Mouse (Mus musculus) kidney, embryonic 15.5 days (tissue): ENCODE measurements around the gene Prune2. TPM values are rescaled to one million over a fixed set of nuclear protein-coding genes. Genes with fewer than 3 reads are reported as not detected.
"Not testable (repeated sequence)": the region's sequence is repeated elsewhere in the genome, so short reads cannot be mapped to it uniquely, and the experiment has no call there.

Experiments used
- ATAC-seq: fragments of 200-750 bp; cut with Nextera tagmentation; replicated peaks from 2 replicates; pipeline ENCODE4 v1.8.0; 2017; ENCODE audit warnings: moderate TSS enrichment; ENCODE audit not compliant: low FRiP score
- H3K27ac ChIP-seq: fragments of 300-500 bp; sonication (generic); 2 replicates; pipeline ENCODE4 v1.5.1; 2015; ENCODE audit warnings: mild to moderate bottlenecking, inconsistent platforms
- H3K27me3 ChIP-seq: fragments of 300-500 bp; sonication (generic); 2 replicates; pipeline ENCODE4 v1.6.1; 2015; ENCODE audit warnings: inconsistent platforms
- H3K36me3 ChIP-seq: fragments of 300-500 bp; sonication (generic); 2 replicates; pipeline ENCODE4 v1.6.1; 2015; ENCODE audit warnings: inconsistent platforms
- H3K4me1 ChIP-seq: fragments of 300-500 bp; sonication (generic); 2 replicates; pipeline ENCODE4 v1.6.1; 2015; ENCODE audit warnings: inconsistent platforms
- H3K4me2 ChIP-seq: fragments of 300-500 bp; sonication (generic); 2 replicates; pipeline ENCODE4 v1.6.1; 2015; ENCODE audit warnings: moderate library complexity, mild to moderate bottlenecking, inconsistent platforms
- H3K4me3 ChIP-seq: fragments of 300-500 bp; sonication (generic); replicated peaks from 2 replicates; pipeline ENCODE4 v1.5.1; 2015; ENCODE audit warnings: mild to moderate bottlenecking, inconsistent platforms
- H3K9ac ChIP-seq: fragments of 300-500 bp; sonication (generic); 2 replicates; pipeline ENCODE4 v1.6.1; 2015; ENCODE audit warnings: mild to moderate bottlenecking, inconsistent platforms
- H3K9me3 ChIP-seq: fragments of 300-500 bp; sonication (generic); replicated peaks from 2 replicates; pipeline ENCODE4 v1.6.1; 2016; ENCODE audit warnings: inconsistent platforms
- WGBS: fragments of 180-500 bp; shearing (Covaris S2); methylation state at CpG from one replicate; pipeline ENCODE4 v1.1.7; 2015; ENCODE audit warnings: mixed read lengths; 5-methylcytosine and 5-hydroxymethylcytosine counted together
- polyA plus RNA-seq: library from polyadenylated mRNA; unstranded; fragments of >200 nt; fragmentation: Nextera tagmentation; extraction: Ambion mirVana; gene quantifications from 2 replicates; pipeline ENCODE4 v1.2.1, GENCODE M21; 2015

Gene Prune2
- polyA plus RNA-seq, 1 experiment from 2014 or later = 1.5 TPM

DNA sequence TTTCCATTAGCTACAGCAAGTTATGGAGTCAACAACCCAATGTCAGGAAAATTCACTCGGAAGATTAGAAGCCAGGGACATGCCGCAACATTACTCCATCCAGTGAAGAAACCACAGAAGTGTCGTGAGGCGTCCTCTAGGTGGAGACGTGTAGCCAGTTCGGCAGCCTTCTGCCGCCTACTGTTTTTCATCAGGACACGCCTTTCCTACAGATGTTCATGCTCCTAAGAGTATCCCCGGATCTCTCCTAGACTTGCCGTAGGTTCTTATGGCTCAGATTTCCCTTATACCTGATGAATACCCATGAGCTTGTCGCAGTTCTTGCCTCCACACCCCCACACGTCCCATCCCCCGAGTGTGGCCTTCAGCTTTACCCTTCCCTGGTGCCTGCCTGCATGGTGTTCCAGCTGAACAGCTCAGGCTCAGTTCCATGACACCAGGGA is 207.6 kb downstream of the Prune2 start:
- Histone ChIP-seq H3K9me3 (no peaks in the 10 kb centered on the region), H3K4me2 (peak overlapping the region; percentile 49), H3K4me1 (peaks cover 9% of the 10 kb centered on the region), H3K9ac (no peak overlapping the region), H3K27ac (no peak overlapping the region), H3K27me3 (no peaks in the 10 kb centered on the region), H3K4me3 (peak overlapping the region; percentile 11; the same call in 1 of the 2 replicates), H3K36me3 (no peaks in the 10 kb centered on the region)
- 8% methylated on average over 13 of the region's 13 CpGs for WGBS
- ATAC-seq = peak; percentile 92

DNA sequence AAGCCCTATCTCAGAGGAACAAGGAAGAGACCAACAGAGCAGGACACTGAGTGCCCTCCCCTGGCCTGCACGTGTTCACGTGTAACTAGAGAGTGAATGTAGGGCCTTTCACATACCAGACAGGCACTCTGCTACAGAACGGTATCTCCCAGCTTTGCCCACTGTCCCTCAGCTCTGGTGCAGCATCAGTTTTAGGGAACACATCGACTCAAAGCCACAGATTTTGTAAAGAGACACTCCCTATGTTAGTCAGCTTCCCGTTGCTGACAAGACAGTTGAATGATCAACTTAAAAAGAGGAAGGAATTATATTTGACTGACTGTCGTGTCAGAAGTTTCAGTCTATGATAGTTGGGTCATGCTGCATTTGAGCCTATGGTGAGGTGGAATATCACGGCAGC is 210.4 kb downstream of the Prune2 start:
- no peak overlapping the region for H3K9ac ChIP-seq
- no peaks in the 10 kb centered on the region for H3K36me3 ChIP-seq
- no peak for ATAC-seq
- H3K9me3 ChIP-seq = no peaks in the 10 kb centered on the region
- 79% methylated on average over 7 of the region's 7 CpGs for WGBS
- no peaks in the 10 kb centered on the region for H3K27me3 ChIP-seq
- no peak overlapping the region for H3K27ac ChIP-seq
- H3K4me3 ChIP-seq = no peak overlapping the region
- H3K4me2 ChIP-seq = no peak overlapping the region
- peaks cover 7% of the 10 kb centered on the region for H3K4me1 ChIP-seq

DNA sequence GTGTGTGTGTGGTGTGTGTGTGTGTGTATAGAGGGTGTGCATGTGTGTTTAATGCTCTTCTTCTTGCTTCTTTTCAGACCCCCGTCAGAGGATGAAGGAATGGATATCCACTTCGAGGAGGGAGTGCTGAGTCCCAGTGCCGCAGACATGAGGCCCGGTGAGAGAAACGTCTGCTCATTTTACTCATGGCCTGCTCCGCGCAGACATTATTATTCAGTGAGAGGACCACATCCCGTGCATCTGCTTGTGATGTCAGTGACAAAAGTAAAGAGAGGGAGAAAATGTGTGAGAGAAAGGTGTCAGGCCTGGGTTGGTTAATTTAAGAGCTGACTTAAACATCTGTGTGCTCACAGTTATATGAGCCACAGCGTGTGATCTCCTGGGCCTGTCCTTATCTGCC is 212.3 kb downstream of the Prune2 start:
- ATAC-seq = no peak
- Histone ChIP-seq H3K27me3 (no peaks in the 10 kb centered on the region), H3K9me3 (no peaks in the 10 kb centered on the region), H3K4me1 (peaks cover 6% of the 10 kb centered on the region), H3K36me3 (no peaks in the 10 kb centered on the region), H3K4me3 (no peak overlapping the region), H3K27ac (no peak overlapping the region), H3K4me2 (no peak overlapping the region), H3K9ac (no peak overlapping the region)
- 84% methylated on average over 9 of the region's 9 CpGs for WGBS

DNA sequence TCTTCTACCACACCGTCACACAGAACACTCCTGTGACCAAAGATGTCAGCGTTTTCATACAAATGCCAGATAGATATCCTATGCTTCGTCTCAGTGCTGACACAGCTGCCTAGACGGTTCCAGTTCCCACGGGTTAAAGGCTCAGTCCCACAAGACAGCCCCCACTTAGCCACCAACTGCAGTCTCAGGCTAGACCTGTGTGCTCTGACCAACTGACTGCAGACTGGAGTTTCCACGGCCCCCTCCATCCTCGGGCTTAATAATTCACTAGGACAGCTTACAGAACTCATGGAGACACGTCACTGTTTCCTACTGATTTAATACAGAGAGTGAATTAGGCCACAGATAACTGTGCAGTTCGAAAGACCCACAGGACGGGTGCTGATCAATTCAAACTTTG is 213.8 kb downstream of the Prune2 start:
- no peak overlapping the region for H3K4me3 ChIP-seq
- no peaks in the 10 kb centered on the region for H3K36me3 ChIP-seq
- no peak overlapping the region for H3K27ac ChIP-seq
- ATAC-seq = 0 out of 2 replicates have a peak, but pooled peaks have one; percentile 18
- no peaks in the 10 kb centered on the region for H3K9me3 ChIP-seq
- H3K9ac ChIP-seq = no peak overlapping the region
- H3K4me2 ChIP-seq = no peak overlapping the region
- no peaks in the 10 kb centered on the region for H3K4me1 ChIP-seq
- no peaks in the 10 kb centered on the region for H3K27me3 ChIP-seq
- WGBS = 66% methylated on average over 10 of the region's 10 CpGs

DNA sequence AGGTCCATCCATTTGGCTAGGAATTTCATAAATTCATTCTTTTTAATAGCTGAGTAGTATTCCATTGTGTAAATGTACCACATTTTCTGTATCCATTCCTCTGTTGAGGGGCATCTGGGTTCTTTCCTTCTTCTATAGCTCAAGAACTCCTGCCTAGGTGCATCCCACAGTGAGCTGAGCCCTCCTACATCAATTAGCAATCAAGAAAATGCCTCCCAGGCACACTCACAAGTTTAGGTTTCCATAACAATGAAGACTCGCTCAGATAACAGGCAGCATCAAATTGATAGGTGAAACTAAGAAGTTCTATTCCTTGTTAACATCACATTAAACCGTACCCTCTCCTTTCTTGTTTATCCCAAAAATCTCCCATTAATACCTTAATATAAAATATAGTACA is 218.6 kb downstream of the Prune2 start:
- H3K4me1 ChIP-seq, H3K9ac ChIP-seq, H3K9me3 ChIP-seq, H3K4me2 ChIP-seq, ATAC-seq, H3K36me3 ChIP-seq, H3K27me3 ChIP-seq, H3K4me3 ChIP-seq, H3K27ac ChIP-seq: not testable (repeated sequence)
- WGBS = 90% methylated on average over 2 of the region's 2 CpGs

DNA sequence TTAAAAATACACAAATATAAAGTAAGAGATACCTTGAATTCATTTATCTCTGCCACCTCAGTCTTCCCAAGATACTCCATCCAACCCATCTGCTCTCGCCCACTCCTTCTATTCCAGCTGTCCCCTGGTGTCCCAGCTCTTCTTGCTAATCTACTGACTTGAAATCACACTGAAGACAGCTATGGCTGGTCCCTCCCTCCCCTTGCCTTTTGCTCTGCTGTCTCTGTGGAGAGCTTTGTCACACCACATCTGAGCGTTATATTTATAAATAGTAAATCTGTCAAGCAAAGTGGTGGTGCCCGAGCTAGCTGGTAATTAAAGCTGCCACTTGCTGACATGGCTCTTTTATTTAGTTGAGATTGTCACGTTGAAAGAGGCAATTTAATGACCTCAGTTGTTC is 224.6 kb downstream of the Prune2 start:
- no peak overlapping the region for H3K9ac ChIP-seq
- H3K4me3 ChIP-seq = no peak overlapping the region
- no peak overlapping the region for H3K27ac ChIP-seq
- no peaks in the 10 kb centered on the region for H3K9me3 ChIP-seq
- 10% methylated on average over 4 of the region's 4 CpGs for WGBS
- H3K4me1 ChIP-seq = no peaks in the 10 kb centered on the region
- H3K27me3 ChIP-seq = no peaks in the 10 kb centered on the region
- H3K36me3 ChIP-seq = no peaks in the 10 kb centered on the region
- peak; percentile 82 for ATAC-seq
- H3K4me2 ChIP-seq = no peak overlapping the region

DNA sequence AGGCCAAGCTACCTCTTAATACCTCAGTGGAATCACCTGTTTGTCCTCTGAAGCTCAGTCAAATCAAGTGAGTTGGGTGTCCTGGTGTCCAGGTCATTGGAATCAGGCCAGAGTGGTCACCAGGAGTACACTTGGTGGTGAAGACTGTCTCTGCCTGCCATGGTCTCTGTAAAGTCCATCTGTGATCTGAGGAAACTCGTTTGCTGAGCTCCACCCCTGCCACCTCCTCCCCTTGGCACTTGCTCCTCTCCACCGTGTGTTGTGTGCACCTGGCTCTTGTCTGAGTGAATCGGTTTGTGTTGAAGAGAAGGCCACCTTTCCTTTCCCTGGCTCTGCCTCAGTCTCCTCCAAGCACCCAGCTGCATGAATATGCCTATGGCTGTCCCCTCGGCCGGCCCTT is 238.8 kb downstream of the Prune2 start:
- ATAC-seq = no peak
- Histone ChIP-seq H3K9ac (no peak overlapping the region), H3K4me3 (no peak overlapping the region), H3K4me1 (no peaks in the 10 kb centered on the region), H3K27ac (no peak overlapping the region), H3K27me3 (no peaks in the 10 kb centered on the region), H3K36me3 (no peaks in the 10 kb centered on the region), H3K4me2 (no peak overlapping the region), H3K9me3 (no peaks in the 10 kb centered on the region)
- 81% methylated on average over 5 of the region's 5 CpGs for WGBS

DNA sequence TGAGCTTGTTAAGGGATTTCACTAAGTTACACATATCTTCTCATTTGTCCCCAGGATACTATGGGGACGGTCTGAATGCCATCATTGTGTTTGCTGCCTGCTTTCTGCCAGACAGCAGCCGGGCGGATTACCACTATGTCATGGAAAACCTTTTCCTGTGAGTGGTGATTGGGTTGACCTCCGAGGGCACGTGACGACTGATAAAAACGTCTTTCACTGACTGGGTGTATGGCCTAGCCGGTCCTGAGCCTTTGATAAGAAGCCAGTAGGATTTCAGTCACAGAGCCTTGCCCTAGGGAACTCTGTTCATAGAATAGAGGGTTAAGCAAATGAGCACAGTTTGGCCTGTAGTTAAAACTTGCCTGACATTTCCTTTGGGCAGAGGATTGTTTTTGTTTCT is 243.1 kb downstream of the Prune2 start:
- no peaks in the 10 kb centered on the region for H3K9me3 ChIP-seq
- 66% methylated on average over 8 of the region's 8 CpGs for WGBS
- H3K36me3 ChIP-seq = no peaks in the 10 kb centered on the region
- no peak overlapping the region for H3K4me2 ChIP-seq
- no peak overlapping the region for H3K27ac ChIP-seq
- no peak overlapping the region for H3K4me3 ChIP-seq
- H3K27me3 ChIP-seq = no peaks in the 10 kb centered on the region
- no peaks in the 10 kb centered on the region for H3K4me1 ChIP-seq
- no peak overlapping the region for H3K9ac ChIP-seq
- ATAC-seq = no peak

DNA sequence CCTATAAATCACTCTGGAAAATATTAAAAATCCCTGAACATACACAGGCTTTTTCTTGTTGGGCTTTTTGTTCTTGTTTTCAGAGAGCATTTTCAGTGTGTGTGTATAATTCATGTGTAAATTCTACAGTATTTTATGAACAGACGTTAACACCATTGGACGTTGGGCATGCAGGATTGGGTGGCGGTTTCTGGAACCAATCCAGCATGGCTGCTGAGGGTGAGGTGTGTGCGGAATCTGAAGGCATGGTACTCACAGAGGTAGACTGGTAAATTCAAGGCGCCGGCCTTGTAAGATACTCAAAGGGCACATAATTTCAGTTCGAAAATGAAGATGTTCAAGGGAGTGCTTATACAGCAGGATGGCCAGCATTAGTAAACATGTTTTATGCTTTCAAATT is 251.2 kb downstream of the Prune2 start:
- no peaks in the 10 kb centered on the region for H3K9me3 ChIP-seq
- H3K4me1 ChIP-seq = no peaks in the 10 kb centered on the region
- H3K4me3 ChIP-seq = no peak overlapping the region
- no peak overlapping the region for H3K4me2 ChIP-seq
- no peak overlapping the region for H3K27ac ChIP-seq
- H3K27me3 ChIP-seq = no peaks in the 10 kb centered on the region
- no peaks in the 10 kb centered on the region for H3K36me3 ChIP-seq
- 85% methylated on average over 7 of the region's 7 CpGs for WGBS
- no peak overlapping the region for H3K9ac ChIP-seq
- ATAC-seq = no peak

DNA sequence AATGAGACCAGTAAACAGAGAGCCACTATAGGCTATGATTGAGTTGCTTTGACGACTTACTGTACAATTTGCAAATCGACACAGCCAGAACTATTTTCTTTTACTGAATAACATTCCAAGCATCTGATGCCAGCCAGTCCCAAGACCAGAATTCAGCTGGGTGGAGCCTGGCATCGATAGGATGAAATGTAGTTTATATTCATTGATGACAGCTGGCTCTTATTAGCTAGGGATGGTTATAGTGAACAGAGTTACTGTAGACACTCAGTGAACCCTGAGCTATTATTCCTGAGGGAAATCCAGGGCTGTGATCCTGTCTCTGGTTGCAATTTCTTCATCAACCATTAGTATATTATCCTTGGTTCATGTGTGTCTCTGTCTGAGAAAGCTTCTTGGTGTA is 254.6 kb downstream of the Prune2 start:
- Histone ChIP-seq H3K9me3 (no peaks in the 10 kb centered on the region), H3K27me3 (no peaks in the 10 kb centered on the region), H3K27ac (no peak overlapping the region), H3K4me3 (no peak overlapping the region), H3K9ac (no peak overlapping the region), H3K4me2 (no peak overlapping the region), H3K36me3 (no peaks in the 10 kb centered on the region), H3K4me1 (no peaks in the 10 kb centered on the region)
- WGBS = 84% methylated on average over 3 of the region's 3 CpGs
- ATAC-seq = no peak

DNA sequence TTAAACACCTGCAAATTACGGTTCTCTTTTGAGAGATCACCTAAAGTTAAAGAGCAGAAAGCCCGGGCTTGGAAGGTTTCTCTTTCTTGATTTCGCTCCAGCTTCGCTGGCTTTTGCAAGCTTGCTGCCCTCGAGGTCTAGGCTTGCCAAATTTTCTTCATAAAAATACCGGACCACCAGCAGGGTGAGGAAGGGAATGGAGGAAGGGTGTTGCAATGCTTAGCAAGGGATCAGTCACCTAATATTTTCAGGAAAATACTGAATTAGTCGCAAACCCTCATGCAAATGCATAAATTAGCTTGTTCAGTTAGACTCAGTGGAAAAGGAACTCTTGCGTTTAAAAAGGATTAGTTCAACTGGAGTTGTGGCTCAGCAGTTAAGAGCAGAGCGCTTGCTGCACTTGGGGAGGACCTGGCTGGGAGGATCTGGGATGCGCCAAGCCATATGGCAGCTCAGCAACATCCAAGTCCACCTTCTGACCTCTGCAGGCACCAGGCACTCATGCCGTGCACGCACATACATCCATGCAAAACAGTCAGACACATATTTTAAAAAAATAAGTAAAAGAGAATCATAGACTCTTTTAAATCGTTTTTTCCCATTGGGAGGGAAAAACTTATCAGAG is 259.1 kb downstream of the Prune2 start:
- H3K9me3 ChIP-seq = no peaks in the 10 kb centered on the region
- no peak overlapping the region for H3K9ac ChIP-seq
- H3K4me1 ChIP-seq = no peaks in the 10 kb centered on the region
- no peak for ATAC-seq
- H3K27ac ChIP-seq = no peak overlapping the region
- H3K36me3 ChIP-seq = no peaks in the 10 kb centered on the region
- no peaks in the 10 kb centered on the region for H3K27me3 ChIP-seq
- no peak overlapping the region for H3K4me2 ChIP-seq
- 80% methylated on average over 13 of the region's 13 CpGs for whole genome bisulfite sequencing
- H3K4me3 ChIP-seq = no peak overlapping the region

DNA sequence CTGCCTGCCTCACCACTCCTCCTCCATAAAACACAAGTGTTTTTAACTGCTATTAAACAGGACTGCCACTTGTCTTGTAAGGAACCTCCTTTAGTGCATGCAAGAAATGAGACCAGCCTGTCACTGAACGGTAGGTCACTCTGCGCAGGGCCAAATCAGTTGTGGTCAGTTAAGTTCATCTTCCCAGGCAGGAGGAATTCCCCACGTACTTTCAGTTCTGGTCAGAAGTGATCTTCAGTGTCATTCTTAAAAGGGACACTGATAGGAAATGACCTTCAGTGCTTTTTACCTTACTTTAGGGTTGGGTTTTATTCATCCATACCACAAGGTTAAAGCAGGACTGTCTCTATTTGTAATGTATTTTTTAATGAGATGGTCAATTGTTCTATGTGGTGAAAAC is 262.3 kb downstream of the Prune2 start:
- H3K36me3 ChIP-seq = no peaks in the 10 kb centered on the region
- H3K27ac ChIP-seq = no peak overlapping the region
- H3K9ac ChIP-seq = no peak overlapping the region
- no peak for ATAC-seq
- no peak overlapping the region for H3K4me3 ChIP-seq
- no peak overlapping the region for H3K4me2 ChIP-seq
- H3K27me3 ChIP-seq = no peaks in the 10 kb centered on the region
- no peaks in the 10 kb centered on the region for H3K9me3 ChIP-seq
- WGBS = 85% methylated on average over 3 of the region's 3 CpGs
- H3K4me1 ChIP-seq = no peaks in the 10 kb centered on the region

DNA sequence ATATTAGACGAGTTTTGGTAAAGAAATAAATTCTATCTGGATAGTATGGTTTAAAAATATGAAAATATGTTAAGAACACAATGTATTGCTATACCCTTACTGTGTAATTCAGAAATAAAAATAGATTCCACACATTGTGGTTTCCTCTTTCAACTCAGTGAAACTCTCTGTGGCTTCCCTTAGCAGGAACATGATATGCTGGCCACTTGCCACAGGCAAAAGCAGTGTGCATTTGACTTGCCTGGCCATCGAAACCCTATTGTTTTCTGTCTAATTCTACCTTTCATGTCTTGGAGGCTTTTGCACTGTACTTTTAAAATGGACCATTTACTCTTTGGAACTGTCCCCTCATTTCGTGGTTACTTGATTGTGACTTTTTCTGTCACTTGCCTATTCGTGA is 267.9 kb downstream of the Prune2 start:
- no peak overlapping the region for H3K4me3 ChIP-seq
- H3K27ac ChIP-seq = no peak overlapping the region
- H3K9me3 ChIP-seq = no peaks in the 10 kb centered on the region
- 79% methylated on average over 4 of the region's 4 CpGs for WGBS
- H3K9ac ChIP-seq = no peak overlapping the region
- H3K4me1 ChIP-seq = no peaks in the 10 kb centered on the region
- no peaks in the 10 kb centered on the region for H3K36me3 ChIP-seq
- no peak overlapping the region for H3K4me2 ChIP-seq
- ATAC-seq = no peak
- no peaks in the 10 kb centered on the region for H3K27me3 ChIP-seq
